Mouse (Mus musculus) heart, embryonic 13.5 days (tissue): ENCODE measurements around the gene Ldlrad3. TPM values are rescaled to one million over a fixed set of nuclear protein-coding genes. Genes with fewer than 3 reads are reported as not detected.

Experiments used
- ATAC-seq: fragments of 200-750 bp; cut with Nextera tagmentation; 2 replicates; pipeline ENCODE4 v1.8.0; 2017; ENCODE audit warnings: moderate TSS enrichment; ENCODE audit not compliant: insufficient number of reproducible peaks, low FRiP score, low TSS enrichment; ENCODE audit errors: extremely low read depth
- H3K27ac ChIP-seq: fragments of 300-500 bp; sonication (generic); replicated peaks from 2 replicates; pipeline ENCODE4 v1.5.1; 2015; ENCODE audit warnings: moderate library complexity, mild to moderate bottlenecking, inconsistent platforms
- H3K27me3 ChIP-seq: fragments of 300-500 bp; sonication (generic); replicated peaks from 2 replicates; pipeline ENCODE4 v1.6.1; 2015; ENCODE audit warnings: mild to moderate bottlenecking, inconsistent platforms
- H3K36me3 ChIP-seq: fragments of 300-500 bp; sonication (generic); 2 replicates; pipeline ENCODE4 v1.6.1; 2015; ENCODE audit warnings: mild to moderate bottlenecking, inconsistent platforms
- H3K4me1 ChIP-seq: fragments of 300-500 bp; sonication (generic); 2 replicates; pipeline ENCODE4 v1.6.1; 2015; ENCODE audit warnings: inconsistent platforms
- H3K4me2 ChIP-seq: fragments of 300-500 bp; sonication (generic); 2 replicates; pipeline ENCODE4 v1.6.1; 2015; ENCODE audit warnings: inconsistent platforms, mild to moderate bottlenecking, moderate library complexity
- H3K4me3 ChIP-seq: fragments of 300-500 bp; sonication (generic); 2 replicates; pipeline ENCODE4 v1.5.1; 2015; ENCODE audit warnings: moderate library complexity, mild to moderate bottlenecking, inconsistent platforms
- H3K9ac ChIP-seq: fragments of 300-500 bp; sonication (generic); 2 replicates; pipeline ENCODE4 v1.6.1; 2015; ENCODE audit warnings: inconsistent platforms, mild to moderate bottlenecking, moderate library complexity
- H3K9me3 ChIP-seq: fragments of 300-500 bp; sonication (generic); 2 replicates; pipeline ENCODE4 v1.6.1; 2016; ENCODE audit warnings: inconsistent platforms
- WGBS: fragments of 180-500 bp; shearing (Covaris S2); methylation state at CpG from one replicate; pipeline ENCODE4 v1.1.7; 2015; ENCODE audit warnings: mixed read lengths; 5-methylcytosine and 5-hydroxymethylcytosine counted together
- polyA plus RNA-seq: library from polyadenylated mRNA; unstranded; fragments of >200 nt; fragmentation: Nextera tagmentation; extraction: Ambion mirVana; gene quantifications from 2 replicates; pipeline ENCODE4 v1.2.1, GENCODE M21; 2015

The Ldlrad3 gene
- polyA plus RNA-seq, 1 experiment from 2014 or later = 16.3 TPM

- no peak for ATAC-seq
- 67% methylated on average over 5 of the region's 5 CpGs for WGBS
- no peak overlapping the region for H3K4me3 ChIP-seq
- no peak overlapping the region for H3K4me2 ChIP-seq
- H3K9me3 ChIP-seq = no peaks in the 10 kb centered on the region
- no peak overlapping the region for H3K27ac ChIP-seq
- H3K36me3 ChIP-seq = no peaks in the 10 kb centered on the region
- H3K9ac ChIP-seq = no peak overlapping the region
- H3K4me1 ChIP-seq = peaks cover 19% of the 10 kb centered on the region
- H3K27me3 ChIP-seq = no peaks in the 10 kb centered on the region
Observed at GRCm38 (mm10) chr2:102155306-102156015, 30.7 kb downstream of the Ldlrad3 start.

GRCm38 (mm10) chr2:102154771-102155211 lies 31.4 kb downstream of the Ldlrad3 start:
- Histone ChIP-seq H3K4me2 (no peak overlapping the region), H3K36me3 (no peaks in the 10 kb centered on the region), H3K27ac (no peak overlapping the region), H3K9ac (no peak overlapping the region), H3K9me3 (no peaks in the 10 kb centered on the region), H3K4me1 (peaks cover 19% of the 10 kb centered on the region), H3K4me3 (no peak overlapping the region), H3K27me3 (no peaks in the 10 kb centered on the region)
- no peak for ATAC-seq
- WGBS = 57% methylated on average over 6 of the region's 6 CpGs

- H3K4me2 ChIP-seq = no peak overlapping the region
Observed at GRCm38 (mm10) chr2:102154328-102154727, 31.9 kb downstream of the Ldlrad3 start.

GRCm38 (mm10) chr2:102153516-102153915 lies 32.7 kb downstream of the Ldlrad3 start:
- H3K4me2 ChIP-seq = no peak overlapping the region
- peaks cover 19% of the 10 kb centered on the region for H3K4me1 ChIP-seq
- H3K4me3 ChIP-seq = no peak overlapping the region
- no peak overlapping the region for H3K27ac ChIP-seq
- H3K36me3 ChIP-seq = no peaks in the 10 kb centered on the region
- WGBS = 65% methylated on average over 4 of the region's 4 CpGs
- H3K27me3 ChIP-seq = no peaks in the 10 kb centered on the region
- no peak for ATAC-seq
- no peaks in the 10 kb centered on the region for H3K9me3 ChIP-seq
- no peak overlapping the region for H3K9ac ChIP-seq

More at GRCm38 (mm10) chr2:102154328-102154727, 31.9 kb downstream of the Ldlrad3 start:
- H3K4me1 ChIP-seq = peaks cover 19% of the 10 kb centered on the region
- no peaks in the 10 kb centered on the region for H3K36me3 ChIP-seq
- no peaks in the 10 kb centered on the region for H3K27me3 ChIP-seq
- H3K9ac ChIP-seq = no peak overlapping the region
- 59% methylated on average over 4 of the region's 4 CpGs for WGBS
- ATAC-seq = no peak
- no peak overlapping the region for H3K4me3 ChIP-seq
- no peak overlapping the region for H3K27ac ChIP-seq
- H3K9me3 ChIP-seq = no peaks in the 10 kb centered on the region

GRCm38 (mm10) chr2:102152851-102153250 lies 33.3 kb downstream of the Ldlrad3 start:
- Histone ChIP-seq H3K36me3 (no peaks in the 10 kb centered on the region), H3K9me3 (no peaks in the 10 kb centered on the region), H3K27me3 (no peaks in the 10 kb centered on the region), H3K4me2 (no peak overlapping the region), H3K27ac (no peak overlapping the region), H3K4me1 (peaks cover 19% of the 10 kb centered on the region), H3K4me3 (no peak overlapping the region), H3K9ac (no peak overlapping the region)
- 83% methylated on average over 5 of the region's 5 CpGs for WGBS
- ATAC-seq = no peak; the same call in 1 of the 2 replicates

GRCm38 (mm10) chr2:102149058-102149457 lies 37.1 kb downstream of the Ldlrad3 start:
- H3K4me3 ChIP-seq = no peak overlapping the region
- H3K27me3 ChIP-seq = no peaks in the 10 kb centered on the region
- 80% methylated on average over 2 of the region's 2 CpGs for WGBS
- no peak for ATAC-seq
- no peak overlapping the region for H3K27ac ChIP-seq
- H3K4me2 ChIP-seq = no peak overlapping the region
- H3K36me3 ChIP-seq = no peaks in the 10 kb centered on the region
- H3K9me3 ChIP-seq = no peaks in the 10 kb centered on the region
- no peaks in the 10 kb centered on the region for H3K4me1 ChIP-seq
- no peak overlapping the region for H3K9ac ChIP-seq

- no peaks in the 10 kb centered on the region for H3K9me3 ChIP-seq
- H3K4me3 ChIP-seq = no peak overlapping the region
- H3K9ac ChIP-seq = no peak overlapping the region
- H3K4me1 ChIP-seq = no peaks in the 10 kb centered on the region
- H3K36me3 ChIP-seq = no peaks in the 10 kb centered on the region
- no peak overlapping the region for H3K4me2 ChIP-seq
- no peaks in the 10 kb centered on the region for H3K27me3 ChIP-seq
- WGBS = 87% methylated on average over 6 of the region's 6 CpGs
- no peak for ATAC-seq
- no peak overlapping the region for H3K27ac ChIP-seq
Observed at GRCm38 (mm10) chr2:102148093-102148492, 38.1 kb downstream of the Ldlrad3 start.

GRCm38 (mm10) chr2:102147561-102147960 lies 38.6 kb downstream of the Ldlrad3 start:
- 78% methylated on average over 4 of the region's 4 CpGs for WGBS

GRCm38 (mm10) chr2:102146386-102146785 lies 39.8 kb downstream of the Ldlrad3 start:
- no peak for ATAC-seq

More at GRCm38 (mm10) chr2:102147561-102147960, 38.6 kb downstream of the Ldlrad3 start:
- Histone ChIP-seq H3K9ac (no peak overlapping the region), H3K4me2 (no peak overlapping the region), H3K36me3 (no peaks in the 10 kb centered on the region), H3K27me3 (no peaks in the 10 kb centered on the region), H3K9me3 (no peaks in the 10 kb centered on the region), H3K4me1 (no peaks in the 10 kb centered on the region), H3K4me3 (no peak overlapping the region), H3K27ac (no peak overlapping the region)
- no peak for ATAC-seq

GRCm38 (mm10) chr2:102145036-102145435 lies 41.1 kb downstream of the Ldlrad3 start:
- H3K9ac ChIP-seq = no peak overlapping the region
- H3K4me2 ChIP-seq = no peak overlapping the region
- no peak overlapping the region for H3K4me3 ChIP-seq
- H3K9me3 ChIP-seq = no peaks in the 10 kb centered on the region
- WGBS = 78% methylated on average over 3 of the region's 3 CpGs
- H3K36me3 ChIP-seq = no peaks in the 10 kb centered on the region
- H3K27me3 ChIP-seq = no peaks in the 10 kb centered on the region
- no peak overlapping the region for H3K27ac ChIP-seq
- no peaks in the 10 kb centered on the region for H3K4me1 ChIP-seq
- ATAC-seq = no peak

More at GRCm38 (mm10) chr2:102146386-102146785, 39.8 kb downstream of the Ldlrad3 start:
- H3K4me3 ChIP-seq = no peak overlapping the region
- no peak overlapping the region for H3K4me2 ChIP-seq
- H3K36me3 ChIP-seq = no peaks in the 10 kb centered on the region
- H3K9ac ChIP-seq = no peak overlapping the region
- WGBS = 81% methylated on average over 8 of the region's 8 CpGs
- H3K27me3 ChIP-seq = no peaks in the 10 kb centered on the region
- H3K4me1 ChIP-seq = no peaks in the 10 kb centered on the region
- no peak overlapping the region for H3K27ac ChIP-seq
- H3K9me3 ChIP-seq = no peaks in the 10 kb centered on the region

- ATAC-seq = no peak
- H3K4me2 ChIP-seq = no peak overlapping the region
Observed at GRCm38 (mm10) chr2:102144311-102144710, 41.9 kb downstream of the Ldlrad3 start.

More at GRCm38 (mm10) chr2:102144311-102144710, 41.9 kb downstream of the Ldlrad3 start:
- Histone ChIP-seq H3K9me3 (no peaks in the 10 kb centered on the region), H3K9ac (no peak overlapping the region), H3K27ac (no peak overlapping the region), H3K27me3 (no peaks in the 10 kb centered on the region), H3K36me3 (no peaks in the 10 kb centered on the region), H3K4me3 (no peak overlapping the region), H3K4me1 (no peaks in the 10 kb centered on the region)
- 93% methylated on average over 1 of the region's 1 CpGs for whole genome bisulfite sequencing
